Mouse (Mus musculus): ENCODE measurements around the gene Frmd5.
"Not testable (repeated sequence)": the region's sequence is repeated elsewhere in the genome, so short reads cannot be mapped to it uniquely, and the experiment has no call there.

The Frmd5 gene

GRCm38 (mm10) chr2:121806959-121807653 lies at the start of gene Frmd5:
Gene Frmd5 (minus strand): TSS chr2:121807087.
- peak; percentile 90 for DNase-seq

GRCm38 (mm10) chr2:121853974-121854373 lies 47.1 kb upstream of the Frmd5 start:
- no peak for DNase-seq

GRCm38 (mm10) chr2:121852045-121852444 lies 45.2 kb upstream of the Frmd5 start:
- DNase-seq: no peak

GRCm38 (mm10) chr2:121846050-121846449 lies 39.2 kb upstream of the Frmd5 start:
- DNase-seq: no peak

- no peak for DNase-seq
Measured at GRCm38 (mm10) chr2:121842249-121842648, 35.4 kb upstream of the Frmd5 start.

- DNase-seq: no peak
Measured at GRCm38 (mm10) chr2:121841453-121841852, 34.6 kb upstream of the Frmd5 start.

GRCm38 (mm10) chr2:121834926-121835325 lies 28.0 kb upstream of the Frmd5 start:
- no peak for DNase-seq

GRCm38 (mm10) chr2:121832484-121832894 lies 25.6 kb upstream of the Frmd5 start:
- DNase-seq: peak; percentile 24

- DNase-seq: no peak
Measured at GRCm38 (mm10) chr2:121828411-121828810, 21.5 kb upstream of the Frmd5 start.

- no peak for DNase-seq
Measured at GRCm38 (mm10) chr2:121826189-121826588, 19.3 kb upstream of the Frmd5 start.

- DNase-seq: no peak
Measured at GRCm38 (mm10) chr2:121824653-121825052, 17.8 kb upstream of the Frmd5 start.

- DNase-seq: no peak
Measured at GRCm38 (mm10) chr2:121821787-121822186, 14.9 kb upstream of the Frmd5 start.

GRCm38 (mm10) chr2:121810876-121811275 lies 4.0 kb upstream of the Frmd5 start:
- DNase-seq: not testable (repeated sequence)

GRCm38 (mm10) chr2:121809126-121809525 lies 2.2 kb upstream of the Frmd5 start:
- DNase-seq: no peak

- no peak for DNase-seq
Measured at GRCm38 (mm10) chr2:121806171-121806943, 530 bp downstream of the Frmd5 start.

- no peak for DNase-seq
Measured at GRCm38 (mm10) chr2:121799051-121799450, 7.8 kb downstream of the Frmd5 start.

- no peak for DNase-seq
Measured at GRCm38 (mm10) chr2:121795995-121796394, 10.9 kb downstream of the Frmd5 start.

GRCm38 (mm10) chr2:121789777-121790176 lies 17.1 kb downstream of the Frmd5 start:
- DNase-seq: no peak

GRCm38 (mm10) chr2:121788415-121788814 lies 18.5 kb downstream of the Frmd5 start:
- no peak for DNase-seq

- no peak for DNase-seq
Measured at GRCm38 (mm10) chr2:121787767-121788166, 19.1 kb downstream of the Frmd5 start.

GRCm38 (mm10) chr2:121787271-121787670 lies 19.6 kb downstream of the Frmd5 start:
- DNase-seq: no peak

GRCm38 (mm10) chr2:121776219-121776618 lies 30.7 kb downstream of the Frmd5 start:
- DNase-seq: no peak

- DNase-seq: no peak
Measured at GRCm38 (mm10) chr2:121764851-121765250, 42.0 kb downstream of the Frmd5 start.

GRCm38 (mm10) chr2:121761861-121762260 lies 45.0 kb downstream of the Frmd5 start:
- DNase-seq: no peak
